Mouse (Mus musculus) heart, embryonic 16.5 days (tissue): ENCODE data around the gene Snrnp35. TPM values are rescaled to one million over a fixed set of nuclear protein-coding genes. Genes with fewer than 3 reads are reported as not detected.

Experiments
- ATAC-seq: fragments of 200-750 bp; cut with Nextera tagmentation; replicated peaks from 2 replicates; pipeline ENCODE4 v1.8.0; 2017; ENCODE audit warnings: moderate number of reproducible peaks; ENCODE audit not compliant: insufficient read depth, low FRiP score; ENCODE audit errors: extremely low read depth
- H3K27ac ChIP-seq: fragments of 300-500 bp; sonication (generic); 2 replicates; pipeline ENCODE4 v1.5.1; 2014; ENCODE audit warnings: mild to moderate bottlenecking, low read length, control low read depth, moderate library complexity
- H3K27me3 ChIP-seq: fragments of 300-500 bp; sonication (generic); 2 replicates; pipeline ENCODE4 v1.6.1; 2014; ENCODE audit warnings: low read length, mixed read lengths; ENCODE audit not compliant: control insufficient read depth, insufficient read depth
- H3K36me3 ChIP-seq: fragments of 300-500 bp; sonication (generic); 2 replicates; pipeline ENCODE4 v1.6.1; 2014; ENCODE audit not compliant: control insufficient read depth, insufficient read depth
- H3K4me1 ChIP-seq: fragments of 300-500 bp; sonication (generic); 2 replicates; pipeline ENCODE4 v1.6.1; 2014; ENCODE audit warnings: low read length, mixed read lengths; ENCODE audit not compliant: control insufficient read depth, insufficient read depth
- H3K4me2 ChIP-seq: fragments of 300-500 bp; sonication (generic); 2 replicates; pipeline ENCODE4 v1.6.1; 2014; ENCODE audit warnings: low read depth, mild to moderate bottlenecking, control low read depth, low read length
- H3K4me3 ChIP-seq: fragments of 300-500 bp; sonication (generic); 2 replicates; pipeline ENCODE4 v1.5.1; 2014; ENCODE audit warnings: mild to moderate bottlenecking, control low read depth, low read length
- H3K9ac ChIP-seq: fragments of 300-500 bp; sonication (generic); 2 replicates; pipeline ENCODE4 v1.6.1; 2014; ENCODE audit warnings: low read length, control low read depth
- H3K9me3 ChIP-seq: fragments of 300-500 bp; sonication (generic); replicated peaks from 2 replicates; pipeline ENCODE4 v1.6.1; 2016; ENCODE audit warnings: low read length; ENCODE audit not compliant: control insufficient read depth
- WGBS: fragments of 180-500 bp; shearing (Covaris S2); extraction: QIAGEN DNeasy Blood & Tissue Kit; methylation state at CpG from one replicate; pipeline ENCODE4 v1.1.7; 2014; 5-methylcytosine and 5-hydroxymethylcytosine counted together
- polyA plus RNA-seq: library from polyadenylated mRNA; unstranded; fragments of >200 nt; fragmentation: Nextera tagmentation; extraction: Ambion mirVana; gene quantifications from 2 replicates; pipeline ENCODE4 v1.2.1, GENCODE M21; 2015

The Snrnp35 gene
- polyA plus RNA-seq, 1 experiment from 2014 or later, result 24.1 TPM

GRCm38 (mm10) chr5:124524943-124525342 is 42.0 kb downstream of the Snrnp35 start:
- 0 out of 2 replicates have a peak, but pooled peaks cover 3% of the 10 kb centered on the region for H3K9me3 ChIP-seq
- H3K36me3 ChIP-seq, result peaks cover 10% of the 10 kb centered on the region; the same call in 1 of the 2 replicates
- ATAC-seq, result no peak
- no peak overlapping the region for H3K27ac ChIP-seq
- no peak overlapping the region for H3K4me2 ChIP-seq
- no peaks in the 10 kb centered on the region for H3K27me3 ChIP-seq
- no peak overlapping the region for H3K4me3 ChIP-seq
- H3K4me1 ChIP-seq, result peaks cover 22% of the 10 kb centered on the region
- H3K9ac ChIP-seq, result no peak overlapping the region
- 83% methylated on average over 5 of the region's 5 CpGs for WGBS

- no peaks in the 10 kb centered on the region for H3K27me3 ChIP-seq
- H3K36me3 ChIP-seq, result peaks cover 2% of the 10 kb centered on the region; the same call in 1 of the 2 replicates
- H3K4me1 ChIP-seq, result peaks cover 35% of the 10 kb centered on the region
- peak overlapping the region; percentile 86 for H3K4me3 ChIP-seq
- no peak for ATAC-seq
- no peaks in the 10 kb centered on the region for H3K9me3 ChIP-seq
- H3K4me2 ChIP-seq, result peak overlapping the region; percentile 92
- peak overlapping the region; percentile 92 for H3K27ac ChIP-seq
- H3K9ac ChIP-seq, result peak overlapping the region; percentile 69
- 79% methylated on average over 4 of the region's 4 CpGs for WGBS
Measured at GRCm38 (mm10) chr5:124528351-124528750, 45.4 kb downstream of the Snrnp35 start.

- Histone ChIP-seq H3K27ac (peak overlapping the region; percentile 92), H3K9ac (peak overlapping the region; percentile 69), H3K4me3 (peak overlapping the region; percentile 86), H3K36me3 (no peaks in the 10 kb centered on the region), H3K4me1 (peaks cover 35% of the 10 kb centered on the region), H3K9me3 (no peaks in the 10 kb centered on the region), H3K27me3 (no peaks in the 10 kb centered on the region), H3K4me2 (peak overlapping the region; percentile 92)
- WGBS, result 22% methylated on average over 9 of the region's 9 CpGs
- no peak for ATAC-seq
Measured at GRCm38 (mm10) chr5:124528791-124529190, 45.9 kb downstream of the Snrnp35 start.

- peak overlapping the region; percentile 69 for H3K9ac ChIP-seq
- H3K9me3 ChIP-seq, result no peaks in the 10 kb centered on the region
- ATAC-seq, result no peak
- H3K4me1 ChIP-seq, result peaks cover 35% of the 10 kb centered on the region
- 26% methylated on average over 8 of the region's 8 CpGs for WGBS
- H3K27me3 ChIP-seq, result no peaks in the 10 kb centered on the region
- no peaks in the 10 kb centered on the region for H3K36me3 ChIP-seq
- H3K27ac ChIP-seq, result peak overlapping the region; percentile 92
- peak overlapping the region; percentile 86 for H3K4me3 ChIP-seq
- H3K4me2 ChIP-seq, result peak overlapping the region; percentile 92
Measured at GRCm38 (mm10) chr5:124529191-124529651, 46.3 kb downstream of the Snrnp35 start.

GRCm38 (mm10) chr5:124529697-124530096 is 46.8 kb downstream of the Snrnp35 start:
- peak overlapping the region; percentile 92 for H3K27ac ChIP-seq
- H3K9me3 ChIP-seq, result no peaks in the 10 kb centered on the region
- peak overlapping the region; percentile 92 for H3K4me2 ChIP-seq
- H3K36me3 ChIP-seq, result no peaks in the 10 kb centered on the region
- H3K4me3 ChIP-seq, result peak overlapping the region; percentile 86
- no peaks in the 10 kb centered on the region for H3K27me3 ChIP-seq
- 46% methylated on average over 8 of the region's 8 CpGs for WGBS
- ATAC-seq, result no peak
- H3K4me1 ChIP-seq, result peaks cover 33% of the 10 kb centered on the region
- H3K9ac ChIP-seq, result peak overlapping the region; percentile 92

- Histone ChIP-seq H3K36me3 (no peaks in the 10 kb centered on the region), H3K4me2 (peak within 1 kb of the TSS; percentile 92), H3K4me3 (peak within 1 kb of the TSS; percentile 86), H3K9me3 (no peaks in the 10 kb centered on the region), H3K4me1 (peaks cover 33% of the 10 kb centered on the region), H3K27me3 (no peaks in the 10 kb centered on the region), H3K9ac (peak within 1 kb of the TSS; percentile 92), H3K27ac (peak within 1 kb of the TSS; percentile 92)
- peak; percentile 88 for ATAC-seq
- under 1% methylated on average over 84 of the region's 96 CpGs for WGBS
Measured at GRCm38 (mm10) chr5:124530655-124531582, 48.0 kb downstream of the Snrnp35 start, which contains the start of gene Rilpl1. Gene Rilpl1 (minus strand): TSS chr5:124531391.

GRCm38 (mm10) chr5:124531583-124531930 is 48.6 kb downstream of the Snrnp35 start:
- WGBS, result 14% methylated on average over 14 of the region's 14 CpGs
- peak overlapping the region; percentile 92 for H3K4me2 ChIP-seq
- no peaks in the 10 kb centered on the region for H3K27me3 ChIP-seq
- H3K36me3 ChIP-seq, result no peaks in the 10 kb centered on the region
- no peaks in the 10 kb centered on the region for H3K9me3 ChIP-seq
- peak overlapping the region; percentile 92 for H3K9ac ChIP-seq
- H3K4me1 ChIP-seq, result peaks cover 34% of the 10 kb centered on the region
- H3K27ac ChIP-seq, result peak overlapping the region; percentile 92
- H3K4me3 ChIP-seq, result peak overlapping the region; percentile 86
- 0 out of 2 replicates have a peak, but pooled peaks have one; percentile 17 for ATAC-seq

GRCm38 (mm10) chr5:124532451-124532850 is 49.5 kb downstream of the Snrnp35 start:
- Histone ChIP-seq H3K9ac (no peak overlapping the region), H3K36me3 (no peaks in the 10 kb centered on the region), H3K27me3 (no peaks in the 10 kb centered on the region), H3K9me3 (no peaks in the 10 kb centered on the region), H3K4me1 (peaks cover 41% of the 10 kb centered on the region), H3K4me3 (no peak overlapping the region), H3K27ac (peak overlapping the region; percentile 92), H3K4me2 (no peak overlapping the region)
- peak; percentile 8; the same call in 1 of the 2 replicates for ATAC-seq
- 31% methylated on average over 7 of the region's 7 CpGs for WGBS

GRCm38 (mm10) chr5:124535016-124535415 is 52.1 kb downstream of the Snrnp35 start:
- Histone ChIP-seq H3K9ac (no peak overlapping the region), H3K27ac (no peak overlapping the region), H3K27me3 (no peaks in the 10 kb centered on the region), H3K9me3 (no peaks in the 10 kb centered on the region), H3K4me1 (peaks cover 22% of the 10 kb centered on the region), H3K4me3 (no peak overlapping the region), H3K4me2 (no peak overlapping the region), H3K36me3 (no peaks in the 10 kb centered on the region)
- 41% methylated on average over 5 of the region's 5 CpGs for whole genome bisulfite sequencing
- ATAC-seq, result no peak
